Mouse (Mus musculus): ENCODE data around the gene Mtap. TPM values are rescaled to one million over a fixed set of nuclear protein-coding genes. Genes with fewer than 3 reads are reported as not detected.
A peak's percentile ranks its signal among the peaks of the same experiment; 100 is the strongest.

The Mtap gene
- total RNA-seq, 2 experiments from 2014 or later, result 34.4 to 46.9 TPM

- peak; percentile 59 to 65 for DNase-seq
These were observed 829 bp downstream of the Mtap start for GRCm38 (mm10) chr4:89137542-89138360.

GRCm38 (mm10) chr4:89138361-89138651 is 1.4 kb downstream of the Mtap start:
- no peak for DNase-seq

- peak; percentile 79 to 82 for DNase-seq
These were observed 3.9 kb downstream of the Mtap start for GRCm38 (mm10) chr4:89140832-89141231.

- DNase-seq, result peak; percentile 83 to 88
These were observed 8.5 kb downstream of the Mtap start for GRCm38 (mm10) chr4:89145409-89145808.

- DNase-seq, result no peak
These were observed 9.4 kb downstream of the Mtap start for GRCm38 (mm10) chr4:89146291-89146690.

GRCm38 (mm10) chr4:89149261-89149660 is 12.3 kb downstream of the Mtap start:
- no peak for DNase-seq

- DNase-seq, result no peak
These were observed 24.5 kb downstream of the Mtap start for GRCm38 (mm10) chr4:89161389-89161788.

- DNase-seq, result peak; percentile 43 to 77
These were observed 25.6 kb downstream of the Mtap start for GRCm38 (mm10) chr4:89162496-89162895.

GRCm38 (mm10) chr4:89163613-89164012 is 26.7 kb downstream of the Mtap start:
- peak in 1 of 2 experiments; percentile 33 for DNase-seq

- no peak for DNase-seq
These were observed 27.8 kb downstream of the Mtap start for GRCm38 (mm10) chr4:89164681-89165080.

- no peak for DNase-seq
These were observed 32.0 kb downstream of the Mtap start for GRCm38 (mm10) chr4:89168877-89169276.

GRCm38 (mm10) chr4:89169739-89170138 is 32.8 kb downstream of the Mtap start:
- DNase-seq, result no peak

GRCm38 (mm10) chr4:89170931-89171330 is 34.0 kb downstream of the Mtap start:
- DNase-seq, result no peak

- no peak for DNase-seq
These were observed 36.1 kb downstream of the Mtap start for GRCm38 (mm10) chr4:89172873-89173605.

- no peak for DNase-seq
These were observed 40.8 kb downstream of the Mtap start for GRCm38 (mm10) chr4:89177514-89178307.

- peak; percentile 21 to 48 for DNase-seq
These were observed 43.2 kb downstream of the Mtap start for GRCm38 (mm10) chr4:89180121-89180520.

GRCm38 (mm10) chr4:89181656-89182055 is 44.7 kb downstream of the Mtap start:
- no peak for DNase-seq

- DNase-seq, result no peak
These were observed 45.6 kb downstream of the Mtap start for GRCm38 (mm10) chr4:89182486-89182885.

- DNase-seq, result no peak
These were observed 58.6 kb downstream of the Mtap start for GRCm38 (mm10) chr4:89195481-89195880.

- no peak for DNase-seq
These were observed 60.2 kb downstream of the Mtap start for GRCm38 (mm10) chr4:89197128-89197527.

GRCm38 (mm10) chr4:89200806-89201205 is 63.9 kb downstream of the Mtap start:
- no peak for DNase-seq

GRCm38 (mm10) chr4:89209310-89209709 is 72.4 kb downstream of the Mtap start:
- DNase-seq, result no peak

GRCm38 (mm10) chr4:89210314-89210713 is 73.4 kb downstream of the Mtap start:
- peak; percentile 8 to 13 for DNase-seq
